Mouse (Mus musculus): ENCODE data around the gene Atp2a2. TPM values are rescaled to one million over a fixed set of nuclear protein-coding genes. Genes with fewer than 3 reads are reported as not detected.

Gene Atp2a2
- polyA plus RNA-seq, 1 experiment from 2014 or later = 37.4 TPM

DNA sequence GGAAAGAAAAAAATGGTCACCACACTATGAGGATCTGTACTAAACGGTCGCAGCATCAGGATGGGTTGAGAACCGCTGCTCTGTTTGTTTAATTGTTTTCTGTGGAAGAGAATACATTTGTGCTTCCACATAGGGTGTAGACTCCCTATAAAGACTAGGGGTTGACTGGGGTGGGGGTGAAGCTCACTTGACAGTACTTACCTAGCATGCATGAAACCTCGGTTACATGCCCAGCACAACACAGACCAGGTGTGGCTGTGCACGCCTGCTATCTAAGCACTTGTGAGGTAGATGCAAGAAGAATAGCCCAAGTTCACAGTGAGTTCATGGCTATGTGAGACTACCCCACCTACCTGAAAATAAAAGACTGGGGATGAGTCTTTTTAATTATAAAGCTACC is 35.6 kb upstream of the Atp2a2 start:
- ATAC-seq (replicated peaks; ENCODE audit: insufficient number of reproducible peaks, low FRiP score, low TSS enrichment, low read depth) (no peak), DNase-seq (ENCODE audit: low spot score) (no peak)
- no peaks in the 10 kb centered on the region; the same call in 1 of the 2 replicates for H3K36me3 ChIP-seq (replicated peaks; ENCODE audit: control insufficient read depth, insufficient read depth, low read depth, low read length)
- WGBS = 95% methylated on average over 5 of the region's 5 CpGs
- no peak overlapping the region for H3K9ac ChIP-seq (replicated peaks; ENCODE audit: low read length)
- H3K4me3 ChIP-seq (ENCODE audit: low read depth, low read length) = no peak overlapping the region
- H3K9me3 ChIP-seq (replicated peaks; ENCODE audit: control insufficient read depth, low read length) = no peaks in the 10 kb centered on the region
- H3K4me2 ChIP-seq (ENCODE audit: low read depth, low read length) = no peak overlapping the region
- H3K4me1 ChIP-seq (ENCODE audit: control insufficient read depth, insufficient read depth, low read length) = no peaks in the 10 kb centered on the region
- H3K27ac ChIP-seq (replicated peaks; ENCODE audit: low read depth, low read length) = no peak overlapping the region
- no peaks in the 10 kb centered on the region for H3K27me3 ChIP-seq (ENCODE audit: control insufficient read depth, insufficient read depth, low read length)

- peaks cover 2% of the 10 kb centered on the region; the same call in 1 of the 2 replicates for H3K4me1 ChIP-seq (ENCODE audit: control insufficient read depth, insufficient read depth, low read length)
- no peaks in the 10 kb centered on the region for H3K9me3 ChIP-seq (replicated peaks; ENCODE audit: control insufficient read depth, low read length)
- 90% methylated on average over 8 of the region's 8 CpGs for WGBS
- H3K9ac ChIP-seq (replicated peaks; ENCODE audit: low read length) = no peak overlapping the region
- no peaks in the 10 kb centered on the region for H3K27me3 ChIP-seq (ENCODE audit: control insufficient read depth, insufficient read depth, low read length)
- DNase-seq (ENCODE audit: low spot score) = no peak
- no peak overlapping the region for H3K27ac ChIP-seq (replicated peaks; ENCODE audit: low read depth, low read length)
- H3K4me3 ChIP-seq (ENCODE audit: low read depth, low read length) = no peak overlapping the region
- H3K4me2 ChIP-seq (ENCODE audit: low read depth, low read length) = no peak overlapping the region
- ATAC-seq (replicated peaks; ENCODE audit: insufficient number of reproducible peaks, low FRiP score, low TSS enrichment, low read depth) = no peak
- no peaks in the 10 kb centered on the region; the same call in 1 of the 2 replicates for H3K36me3 ChIP-seq (replicated peaks; ENCODE audit: control insufficient read depth, insufficient read depth, low read depth, low read length)
Observed at GRCm38 (mm10) chr5:122533884-122534283, 31.9 kb upstream of the Atp2a2 start.

- H3K4me2 ChIP-seq (ENCODE audit: low read depth, low read length) = no peak overlapping the region
- no peak overlapping the region for H3K9ac ChIP-seq (replicated peaks; ENCODE audit: low read length)
- H3K4me3 ChIP-seq (ENCODE audit: low read depth, low read length) = no peak overlapping the region
- H3K9me3 ChIP-seq (replicated peaks; ENCODE audit: control insufficient read depth, low read length) = no peaks in the 10 kb centered on the region
- H3K27me3 ChIP-seq (ENCODE audit: control insufficient read depth, insufficient read depth, low read length) = no peaks in the 10 kb centered on the region
- H3K27ac ChIP-seq (replicated peaks; ENCODE audit: low read depth, low read length) = no peak overlapping the region
- ATAC-seq (replicated peaks; ENCODE audit: insufficient number of reproducible peaks, low FRiP score, low TSS enrichment, low read depth) (no peak), DNase-seq (ENCODE audit: low spot score) (no peak)
- 78% methylated on average over 9 of the region's 9 CpGs for WGBS
- H3K4me1 ChIP-seq (ENCODE audit: control insufficient read depth, insufficient read depth, low read length) = peaks cover 13% of the 10 kb centered on the region
- H3K36me3 ChIP-seq (replicated peaks; ENCODE audit: control insufficient read depth, insufficient read depth, low read depth, low read length) = no peaks in the 10 kb centered on the region
Observed at GRCm38 (mm10) chr5:122529913-122530604, 28.0 kb upstream of the Atp2a2 start.

DNA sequence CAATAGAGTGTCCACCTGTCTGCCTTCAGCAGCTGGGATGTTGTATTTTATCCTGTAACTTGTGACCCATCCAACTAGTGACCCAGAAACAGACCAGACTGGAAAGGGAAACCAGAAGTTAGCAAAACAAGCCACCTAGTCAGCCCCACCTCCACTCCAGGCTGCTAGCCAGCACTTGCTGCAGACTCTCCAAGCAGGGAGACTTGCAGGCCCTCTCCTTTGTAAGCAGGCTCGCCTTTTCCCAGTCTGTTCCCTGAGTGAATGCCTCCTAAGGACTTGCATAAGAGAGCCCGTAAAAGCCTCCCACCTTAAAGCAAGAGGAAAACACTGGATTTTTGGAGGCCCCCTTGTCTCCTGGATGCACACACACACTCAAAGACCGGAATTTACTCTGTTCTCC is 27.3 kb upstream of the Atp2a2 start:
- ATAC-seq (replicated peaks; ENCODE audit: insufficient number of reproducible peaks, low FRiP score, low TSS enrichment, low read depth) = no peak
- Histone ChIP-seq H3K9ac (replicated peaks; ENCODE audit: low read length) (no peak overlapping the region), H3K27ac (replicated peaks; ENCODE audit: low read depth, low read length) (no peak overlapping the region; the same call in 1 of the 2 replicates), H3K27me3 (ENCODE audit: control insufficient read depth, insufficient read depth, low read length) (no peaks in the 10 kb centered on the region), H3K4me1 (ENCODE audit: control insufficient read depth, insufficient read depth, low read length) (peaks cover 13% of the 10 kb centered on the region), H3K4me3 (ENCODE audit: low read depth, low read length) (no peak overlapping the region), H3K4me2 (ENCODE audit: low read depth, low read length) (no peak overlapping the region), H3K9me3 (replicated peaks; ENCODE audit: control insufficient read depth, low read length) (no peaks in the 10 kb centered on the region), H3K36me3 (replicated peaks; ENCODE audit: control insufficient read depth, insufficient read depth, low read depth, low read length) (no peaks in the 10 kb centered on the region)
- 69% methylated on average over 3 of the region's 3 CpGs for WGBS
- DNase-seq (ENCODE audit: low spot score) = no peak

DNA sequence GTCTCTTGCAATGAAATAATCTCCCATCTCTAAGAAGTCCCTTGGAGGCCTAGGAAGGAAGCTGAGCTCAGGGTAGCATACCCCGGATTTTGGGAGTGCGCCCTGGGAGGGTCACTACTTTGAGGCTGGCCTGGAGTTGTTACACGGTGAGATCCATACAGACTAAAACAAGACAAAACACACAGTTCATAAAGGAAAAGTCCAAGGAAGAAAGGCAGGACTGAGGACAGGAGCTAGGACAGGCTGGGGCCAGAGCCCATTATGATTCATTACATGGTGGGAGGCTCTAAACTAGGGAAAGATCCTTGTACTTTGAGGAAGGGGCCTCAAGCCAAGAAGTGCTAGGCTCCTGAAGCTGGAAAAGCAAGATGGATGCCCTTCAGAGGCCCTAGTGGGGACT is 26.6 kb upstream of the Atp2a2 start:
- Histone ChIP-seq H3K27ac (replicated peaks; ENCODE audit: low read depth, low read length) (peak overlapping the region; percentile 82), H3K27me3 (ENCODE audit: control insufficient read depth, insufficient read depth, low read length) (no peaks in the 10 kb centered on the region), H3K4me3 (ENCODE audit: low read depth, low read length) (no peak overlapping the region), H3K9me3 (replicated peaks; ENCODE audit: control insufficient read depth, low read length) (no peaks in the 10 kb centered on the region), H3K36me3 (replicated peaks; ENCODE audit: control insufficient read depth, insufficient read depth, low read depth, low read length) (no peaks in the 10 kb centered on the region), H3K9ac (replicated peaks; ENCODE audit: low read length) (no peak overlapping the region), H3K4me2 (ENCODE audit: low read depth, low read length) (no peak overlapping the region), H3K4me1 (ENCODE audit: control insufficient read depth, insufficient read depth, low read length) (peaks cover 13% of the 10 kb centered on the region)
- ATAC-seq (replicated peaks; ENCODE audit: insufficient number of reproducible peaks, low FRiP score, low TSS enrichment, low read depth) (no peak), DNase-seq (ENCODE audit: low spot score) (no peak)
- 59% methylated on average over 3 of the region's 3 CpGs for WGBS

- DNase-seq (ENCODE audit: low spot score) (peak; percentile 88), ATAC-seq (replicated peaks; ENCODE audit: insufficient number of reproducible peaks, low FRiP score, low TSS enrichment, low read depth) (0 out of 2 replicates have a peak, but pooled peaks have one; percentile 63)
- Histone ChIP-seq H3K27ac (replicated peaks; ENCODE audit: low read depth, low read length) (peak overlapping the region; percentile 82), H3K4me2 (ENCODE audit: low read depth, low read length) (peak overlapping the region; percentile 30; the same call in 1 of the 2 replicates), H3K4me3 (ENCODE audit: low read depth, low read length) (no peak overlapping the region), H3K9me3 (replicated peaks; ENCODE audit: control insufficient read depth, low read length) (no peaks in the 10 kb centered on the region), H3K27me3 (ENCODE audit: control insufficient read depth, insufficient read depth, low read length) (no peaks in the 10 kb centered on the region), H3K4me1 (ENCODE audit: control insufficient read depth, insufficient read depth, low read length) (peaks cover 13% of the 10 kb centered on the region), H3K9ac (replicated peaks; ENCODE audit: low read length) (0 out of 2 replicates have a peak overlapping the region, but pooled peaks have one; percentile 4), H3K36me3 (replicated peaks; ENCODE audit: control insufficient read depth, insufficient read depth, low read depth, low read length) (no peaks in the 10 kb centered on the region)
- WGBS = 27% methylated on average over 11 of the region's 11 CpGs
Observed at GRCm38 (mm10) chr5:122527761-122528160, 25.7 kb upstream of the Atp2a2 start.

DNA sequence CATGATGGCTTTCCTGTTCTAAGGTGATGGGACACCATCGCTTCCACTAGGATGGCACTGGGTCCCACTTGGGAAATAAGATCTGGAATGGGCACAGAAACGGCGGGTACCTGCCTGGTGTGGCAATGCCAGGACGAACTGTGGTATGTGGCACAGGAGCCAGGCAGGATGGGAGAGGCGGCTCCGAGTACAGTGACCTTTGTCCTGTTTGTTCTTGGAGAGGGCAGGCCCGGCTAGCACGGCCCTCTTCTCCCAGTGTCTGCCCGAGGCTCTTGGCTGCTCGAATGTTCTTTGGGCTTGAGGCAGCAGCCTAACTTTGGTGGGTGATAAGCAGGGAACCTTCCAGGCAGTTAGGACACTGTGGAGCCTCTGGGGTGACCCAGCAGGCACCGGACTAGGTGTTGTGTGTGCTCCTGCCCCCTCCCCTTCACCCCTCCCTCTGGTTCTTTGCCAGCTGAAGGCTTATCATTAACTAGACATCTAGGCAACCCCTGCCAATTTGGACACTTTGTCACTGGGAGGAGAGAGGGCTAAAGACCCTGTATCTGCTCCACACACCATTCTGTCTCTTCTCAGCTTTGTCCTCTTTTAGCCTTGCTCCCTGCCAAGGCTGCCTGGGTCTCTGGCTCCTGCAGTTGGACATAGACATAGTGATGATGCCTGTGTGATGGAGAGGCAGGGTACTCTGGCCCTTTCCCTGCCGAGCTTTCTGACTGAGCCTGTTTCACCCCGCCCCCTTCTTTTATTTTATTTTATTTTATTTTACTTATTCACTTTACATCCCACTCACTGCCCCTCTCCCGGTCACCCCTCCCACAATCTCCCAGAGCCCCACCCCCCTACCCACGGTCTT is 25.1 kb upstream of the Atp2a2 start:
- peak overlapping the region; percentile 30; the same call in 1 of the 2 replicates for H3K4me2 ChIP-seq (ENCODE audit: low read depth, low read length)
- DNase-seq (ENCODE audit: low spot score) (peak; percentile 37), ATAC-seq (replicated peaks; ENCODE audit: insufficient number of reproducible peaks, low FRiP score, low TSS enrichment, low read depth) (no peak)
- H3K27me3 ChIP-seq (ENCODE audit: control insufficient read depth, insufficient read depth, low read length) = no peaks in the 10 kb centered on the region
- H3K4me1 ChIP-seq (ENCODE audit: control insufficient read depth, insufficient read depth, low read length) = peaks cover 13% of the 10 kb centered on the region
- 58% methylated on average over 15 of the region's 15 CpGs for WGBS
- H3K27ac ChIP-seq (replicated peaks; ENCODE audit: low read depth, low read length) = peak overlapping the region; percentile 82
- H3K36me3 ChIP-seq (replicated peaks; ENCODE audit: control insufficient read depth, insufficient read depth, low read depth, low read length) = no peaks in the 10 kb centered on the region
- no peaks in the 10 kb centered on the region for H3K9me3 ChIP-seq (replicated peaks; ENCODE audit: control insufficient read depth, low read length)
- H3K4me3 ChIP-seq (ENCODE audit: low read depth, low read length) = no peak overlapping the region
- no peak overlapping the region for H3K9ac ChIP-seq (replicated peaks; ENCODE audit: low read length)

GRCm38 (mm10) chr5:122526405-122526804 is 24.4 kb upstream of the Atp2a2 start:
- DNase-seq (ENCODE audit: low spot score) (no peak), ATAC-seq (replicated peaks; ENCODE audit: insufficient number of reproducible peaks, low FRiP score, low TSS enrichment, low read depth) (no peak)
- Histone ChIP-seq H3K27me3 (ENCODE audit: control insufficient read depth, insufficient read depth, low read length) (no peaks in the 10 kb centered on the region), H3K9ac (replicated peaks; ENCODE audit: low read length) (no peak overlapping the region), H3K4me3 (ENCODE audit: low read depth, low read length) (no peak overlapping the region), H3K4me2 (ENCODE audit: low read depth, low read length) (no peak overlapping the region), H3K4me1 (ENCODE audit: control insufficient read depth, insufficient read depth, low read length) (peaks cover 13% of the 10 kb centered on the region), H3K27ac (replicated peaks; ENCODE audit: low read depth, low read length) (no peak overlapping the region), H3K9me3 (replicated peaks; ENCODE audit: control insufficient read depth, low read length) (no peaks in the 10 kb centered on the region), H3K36me3 (replicated peaks; ENCODE audit: control insufficient read depth, insufficient read depth, low read depth, low read length) (no peaks in the 10 kb centered on the region)
- WGBS = 89% methylated on average over 9 of the region's 9 CpGs
